Mouse (Mus musculus): ENCODE data around the gene Dnajb4.

DNA sequence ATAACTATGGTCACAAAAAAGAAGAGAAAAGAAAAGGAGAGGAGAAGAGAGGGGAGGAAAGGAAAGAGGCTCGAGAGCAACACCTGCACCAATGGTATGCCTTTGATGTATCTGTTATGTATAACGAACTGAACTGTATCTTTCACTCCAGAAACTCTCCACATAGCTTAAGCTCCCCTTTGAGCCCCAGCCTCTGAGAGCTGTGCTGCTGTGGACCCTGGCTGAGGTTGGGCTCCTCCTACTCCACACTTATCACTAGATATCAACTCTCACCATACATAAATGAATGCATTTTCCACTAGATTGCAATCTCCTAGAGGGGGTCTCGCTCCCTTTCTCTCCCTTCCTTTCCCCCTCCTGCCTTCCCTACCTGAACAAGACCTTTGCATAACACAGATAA is 6.1 kb downstream of the Dnajb4 start:
- TF ChIP-seq CTCF (IDR thresholded peaks at IDR 0.05; ENCODE audit: low read depth) (no peak), EP300 (IDR thresholded peaks at IDR 0.05; ENCODE audit: low read depth) (no peak)
